Mouse (Mus musculus) liver, embryonic 12.5 days (tissue): ENCODE data around the gene Ptgdr. TPM values are rescaled to one million over a fixed set of nuclear protein-coding genes. Genes with fewer than 3 reads are reported as not detected.

ENCODE experiments used
- polyA plus RNA-seq: library from polyadenylated mRNA; unstranded; fragments of >200 nt; fragmentation: Nextera tagmentation; extraction: Ambion mirVana; gene quantifications from 2 replicates; pipeline ENCODE4 v1.2.1, GENCODE M21; 2016

The Ptgdr gene
- polyA plus RNA-seq, 1 experiment from 2014 or later = not detected

Other genes starting within 250 kb of the Ptgdr start
- not detected in 2 replicates for gene Gm5624, start 231.4 kb downstream of the Ptgdr start, polyA plus RNA-seq
- not detected in 2 replicates for gene Gm8257, start 152.9 kb downstream of the Ptgdr start, polyA plus RNA-seq
- gene Gm8267, start 109.0 kb downstream of the Ptgdr start, polyA plus RNA-seq = not detected in 2 replicates
- 0.39 and 0.50 TPM in 2 replicates for gene Ptger2, start 128.8 kb upstream of the Ptgdr start, polyA plus RNA-seq